Mouse (Mus musculus) macrophage (primary cell): Measurements from ENCODE around the gene Dennd5b. TPM values are rescaled to one million over a fixed set of nuclear protein-coding genes. Genes with fewer than 3 reads are reported as not detected.
A peak's percentile ranks its signal among the peaks of the same experiment; 100 is the strongest.
"Not testable (repeated sequence)": the region's sequence is repeated elsewhere in the genome, so short reads cannot be mapped to it uniquely, and the experiment has no call there.

Experiments
- H3K27ac ChIP-seq: fragments of 350-480 bp; formaldehyde crosslinking; 2 replicates; pipeline ENCODE4 v1.9.0; 2021
- H3K36me3 ChIP-seq: fragments of 350-480 bp; formaldehyde crosslinking; 2 replicates; pipeline ENCODE4 v1.9.0; 2021; ENCODE audit errors: inconsistent target
- H3K4me3 ChIP-seq: fragments of 350-480 bp; formaldehyde crosslinking; 2 replicates; pipeline ENCODE4 v1.9.0; 2021; ENCODE audit errors: inconsistent target
- H3K79me2 ChIP-seq: fragments of 350-480 bp; formaldehyde crosslinking; 2 replicates; pipeline ENCODE4 v1.9.0; 2021; ENCODE audit errors: inconsistent target
- WGBS: methylation state at CpG from one replicate; pipeline ENCODE4 v1.1.7; 2026; ENCODE audit warnings: inconsistent platforms; ENCODE audit not compliant: missing documents; 5-methylcytosine and 5-hydroxymethylcytosine counted together
- polyA plus RNA-seq: library from polyadenylated mRNA; stranded (reverse); fragments of 250-400 nt; gene quantifications from 3 replicates; pipeline ENCODE4 v1.2.4, GENCODE M21; 2018; ENCODE audit warnings: inconsistent platforms

The Dennd5b gene
- polyA plus RNA-seq, 1 experiment from 2014 or later: 0.20 TPM

- Histone ChIP-seq H3K27ac (no peak overlapping the region), H3K36me3 (no peaks in the 10 kb centered on the region), H3K4me3 (no peak overlapping the region), H3K79me2 (no peaks in the 10 kb centered on the region)
- 100% methylated on average over 1 of the region's 1 CpGs for WGBS
Observed at GRCm38 (mm10) chr6:148961285-148961684, 140.2 kb downstream of the Dennd5b start.

- Histone ChIP-seq H3K79me2 (no peaks in the 10 kb centered on the region), H3K27ac (no peak overlapping the region), H3K4me3 (no peak overlapping the region), H3K36me3 (no peaks in the 10 kb centered on the region)
- WGBS: 93% methylated on average over 4 of the region's 4 CpGs
Observed at GRCm38 (mm10) chr6:148959540-148960238, 141.8 kb downstream of the Dennd5b start.

DNA sequence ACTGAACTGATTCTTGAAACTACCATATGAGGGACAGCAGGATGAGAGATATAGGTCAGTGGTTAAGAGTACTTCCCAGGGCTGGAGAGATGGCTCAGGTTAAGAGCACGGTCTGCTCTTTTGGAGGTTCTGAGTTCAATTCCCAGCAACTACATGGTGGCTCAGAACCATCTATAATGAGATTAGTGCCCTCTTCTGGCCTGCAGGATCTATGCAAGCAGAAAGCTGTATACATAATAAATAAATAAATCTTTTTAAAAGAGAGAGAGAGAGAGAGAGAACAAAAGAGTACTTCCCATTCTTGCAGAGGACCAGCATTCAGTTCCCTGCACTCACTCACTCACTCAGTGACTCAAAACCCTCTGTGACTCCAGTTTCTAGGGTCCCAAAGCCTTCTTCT, 142.8 kb downstream of the Dennd5b start:
- Histone ChIP-seq H3K27ac (no peak overlapping the region), H3K4me3 (no peak overlapping the region), H3K36me3 (no peaks in the 10 kb centered on the region), H3K79me2 (no peaks in the 10 kb centered on the region)
- 94% methylated on average over 1 of the region's 1 CpGs for WGBS

DNA sequence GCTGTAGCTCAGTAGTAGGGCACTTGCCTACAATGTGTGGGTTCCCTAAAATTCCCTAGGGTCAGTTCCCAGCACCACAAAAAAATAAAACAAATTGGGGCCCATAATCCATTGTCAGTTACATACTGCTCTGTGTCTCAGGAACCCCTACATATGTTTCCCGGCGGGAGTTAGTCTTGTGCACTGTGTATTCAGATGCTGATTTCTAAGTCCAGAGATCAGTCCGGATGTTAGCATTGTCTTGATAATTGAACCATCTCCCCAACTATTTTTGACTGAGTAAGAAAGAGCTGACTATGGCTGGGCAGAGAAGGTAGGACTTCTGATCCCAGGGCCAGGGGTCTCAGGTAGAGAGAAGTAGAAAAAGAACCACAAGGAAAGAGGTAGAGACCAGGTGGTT, 144.4 kb downstream of the Dennd5b start:
- WGBS: 100% methylated on average over 3 of the region's 3 CpGs
- H3K27ac ChIP-seq: no peak overlapping the region
- H3K36me3 ChIP-seq: no peaks in the 10 kb centered on the region
- no peaks in the 10 kb centered on the region for H3K79me2 ChIP-seq
- no peak overlapping the region for H3K4me3 ChIP-seq

- H3K4me3 ChIP-seq: no peak overlapping the region
- no peaks in the 10 kb centered on the region for H3K79me2 ChIP-seq
- no peaks in the 10 kb centered on the region for H3K36me3 ChIP-seq
- H3K27ac ChIP-seq: no peak overlapping the region
Observed at GRCm38 (mm10) chr6:148955641-148956420, 145.6 kb downstream of the Dennd5b start.

- Histone ChIP-seq H3K79me2 (peaks cover 23% of the 10 kb centered on the region), H3K36me3 (no peaks in the 10 kb centered on the region), H3K4me3 (peak overlapping the region; percentile 48), H3K27ac (no peak overlapping the region)
- WGBS: 28% methylated on average over 11 of the region's 11 CpGs
Observed at GRCm38 (mm10) chr6:148946881-148947405, 154.5 kb downstream of the Dennd5b start.

GRCm38 (mm10) chr6:148946409-148946742, 155.1 kb downstream of the Dennd5b start, which contains the start of gene Sinhcaf:
TSS of gene Sinhcaf (minus strand) at chr6:148946467.
- Histone ChIP-seq H3K36me3 (no peaks in the 10 kb centered on the region), H3K4me3 (peak within 1 kb of the TSS; percentile 88), H3K27ac (peak within 1 kb of the TSS; percentile 39), H3K79me2 (peaks cover 29% of the 10 kb centered on the region)
- 1% methylated on average over 33 of the region's 47 CpGs for WGBS

DNA sequence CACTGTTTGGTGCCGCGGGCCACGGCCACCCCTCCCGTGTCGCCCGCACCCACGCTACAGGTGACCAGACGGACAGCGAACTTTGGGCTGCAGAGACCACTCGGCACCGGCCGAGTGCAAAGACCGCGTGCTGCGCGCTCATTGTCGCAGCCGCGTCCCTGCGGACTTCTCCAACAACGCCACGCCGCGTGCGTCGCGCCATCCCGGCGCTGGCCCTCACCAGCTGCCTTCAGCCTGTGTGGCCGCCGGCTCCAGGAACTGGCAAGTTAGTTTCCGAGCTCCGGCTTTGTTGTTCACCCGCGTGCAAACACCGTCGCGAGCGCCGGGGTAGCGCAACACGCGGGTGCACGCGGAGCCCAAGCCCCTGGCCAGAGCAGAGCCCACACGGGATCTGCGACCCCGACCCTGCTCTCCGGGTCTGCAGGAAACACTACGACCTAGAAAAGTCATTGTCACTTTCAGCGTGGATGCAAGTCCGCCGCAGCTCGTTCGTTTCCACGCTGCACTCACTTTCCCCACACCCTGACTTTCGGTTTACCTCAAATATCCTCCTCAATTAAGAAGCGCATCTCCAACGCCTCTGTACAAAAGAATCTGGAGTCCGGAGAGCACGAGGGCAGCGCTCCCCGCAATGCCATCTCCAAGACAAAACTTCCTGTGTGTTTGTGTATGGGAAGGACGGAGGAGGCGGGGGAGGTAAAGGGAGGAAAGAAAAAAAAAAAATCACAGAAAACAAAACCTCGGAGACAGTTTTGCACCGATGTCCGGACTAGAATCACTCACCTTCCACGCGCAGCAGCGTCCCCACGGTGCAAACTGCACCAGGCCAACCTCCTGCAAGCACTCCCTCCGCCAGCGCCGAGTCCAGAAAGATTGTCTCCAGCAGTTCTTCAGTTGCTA, 155.7 kb downstream of the Dennd5b start:
- peaks cover 32% of the 10 kb centered on the region for H3K79me2 ChIP-seq
- WGBS: 1% methylated on average over 61 of the region's 75 CpGs
- no peaks in the 10 kb centered on the region for H3K36me3 ChIP-seq
- H3K4me3 ChIP-seq: peak overlapping the region; percentile 88
- peak overlapping the region; percentile 39 for H3K27ac ChIP-seq

- H3K79me2 ChIP-seq: peaks cover 34% of the 10 kb centered on the region
- H3K4me3 ChIP-seq: peak overlapping the region; percentile 88
- no peak overlapping the region for H3K27ac ChIP-seq
- no peaks in the 10 kb centered on the region for H3K36me3 ChIP-seq
- 1% methylated on average over 90 of the region's 92 CpGs for WGBS
Observed at GRCm38 (mm10) chr6:148944767-148945508, 156.5 kb downstream of the Dennd5b start.

DNA sequence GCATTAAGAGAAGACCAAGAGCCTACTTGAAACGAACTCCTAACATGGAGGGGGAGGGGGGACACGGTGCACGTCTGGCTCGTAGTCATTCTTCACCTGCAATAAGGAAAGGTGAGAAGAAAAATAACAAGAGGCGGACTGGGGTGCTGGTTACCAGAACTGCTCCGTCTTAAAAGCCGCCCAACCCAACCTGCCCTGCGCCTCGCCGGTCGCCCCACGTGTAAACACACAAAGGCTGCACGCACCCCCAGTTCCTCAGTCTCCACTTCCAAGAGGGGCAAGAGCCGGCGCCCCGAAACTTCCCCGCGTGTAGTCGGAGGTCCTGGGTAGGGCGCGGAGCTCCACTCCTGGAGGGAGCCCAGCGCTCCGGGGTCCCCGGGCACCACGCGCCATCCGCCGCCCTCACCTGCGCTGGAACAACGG, 157.1 kb downstream of the Dennd5b start:
- Histone ChIP-seq H3K79me2 (peaks cover 40% of the 10 kb centered on the region), H3K36me3 (no peaks in the 10 kb centered on the region), H3K27ac (no peak overlapping the region), H3K4me3 (peak overlapping the region; percentile 41)
- 2% methylated on average over 30 of the region's 30 CpGs for WGBS

GRCm38 (mm10) chr6:148943695-148944094, 157.8 kb downstream of the Dennd5b start:
- Histone ChIP-seq H3K36me3 (no peaks in the 10 kb centered on the region), H3K79me2 (peaks cover 47% of the 10 kb centered on the region), H3K27ac (no peak overlapping the region), H3K4me3 (no peak overlapping the region)
- WGBS: 74% methylated on average over 3 of the region's 3 CpGs

- Histone ChIP-seq H3K4me3 (no peak overlapping the region), H3K79me2 (peaks cover 59% of the 10 kb centered on the region), H3K27ac (no peak overlapping the region), H3K36me3 (no peaks in the 10 kb centered on the region)
- 94% methylated on average over 4 of the region's 4 CpGs for WGBS
Observed at GRCm38 (mm10) chr6:148942406-148942805, 159.1 kb downstream of the Dennd5b start.

DNA sequence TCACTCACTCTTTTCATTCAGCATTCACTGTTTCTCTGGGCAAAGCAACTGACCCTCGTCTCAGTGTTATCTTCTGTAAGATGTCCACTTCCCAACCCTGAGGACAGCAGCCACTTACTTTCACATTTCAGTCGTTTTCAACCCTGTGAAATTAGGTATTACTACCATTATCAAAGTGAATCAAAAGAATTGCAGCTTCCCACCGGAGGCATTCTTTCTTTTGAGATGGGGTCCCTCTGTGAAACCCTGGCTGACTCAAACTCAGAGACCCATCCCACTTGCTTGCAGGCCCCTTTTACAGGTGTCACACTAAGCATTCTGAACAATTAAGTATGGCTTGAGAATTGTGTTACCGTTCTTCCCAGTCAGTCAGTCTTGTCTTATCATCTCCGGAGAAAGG, 159.6 kb downstream of the Dennd5b start:
- Histone ChIP-seq H3K4me3 (no peak overlapping the region), H3K27ac (no peak overlapping the region), H3K79me2 (peaks cover 62% of the 10 kb centered on the region), H3K36me3 (no peaks in the 10 kb centered on the region)
- WGBS: 88% methylated on average over 5 of the region's 5 CpGs

DNA sequence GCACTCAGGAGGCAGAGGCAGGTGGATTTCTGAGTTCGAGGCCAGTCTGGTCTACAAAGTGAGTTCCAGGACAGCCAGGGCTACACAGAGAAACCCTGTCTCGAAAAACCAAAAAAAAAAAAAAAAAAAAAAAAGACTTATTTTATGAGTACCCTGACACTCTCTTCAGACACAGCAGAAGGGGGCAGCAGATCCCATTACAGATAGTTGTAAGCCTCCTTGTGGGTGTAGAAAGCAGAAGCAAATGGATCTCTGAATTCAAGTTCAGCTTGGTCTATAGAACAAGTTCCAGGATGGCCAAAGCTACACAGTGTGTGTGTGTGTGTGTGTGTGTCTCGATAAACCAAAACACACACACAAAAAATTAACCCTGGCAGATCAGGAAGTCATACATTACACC, 161.1 kb downstream of the Dennd5b start:
- peaks cover 74% of the 10 kb centered on the region for H3K79me2 ChIP-seq
- 58% methylated on average over 1 of the region's 3 CpGs for WGBS
- H3K4me3 ChIP-seq, H3K36me3 ChIP-seq, H3K27ac ChIP-seq: not testable (repeated sequence)
